Mouse (Mus musculus): ENCODE measurements around the gene Hipk2. TPM values are rescaled to one million over a fixed set of nuclear protein-coding genes. Genes with fewer than 3 reads are reported as not detected.

The Hipk2 gene
- 43.1 and 58.8 TPM in 2 replicates for polyA plus RNA-seq (2012; rRNA removed)

DNA sequence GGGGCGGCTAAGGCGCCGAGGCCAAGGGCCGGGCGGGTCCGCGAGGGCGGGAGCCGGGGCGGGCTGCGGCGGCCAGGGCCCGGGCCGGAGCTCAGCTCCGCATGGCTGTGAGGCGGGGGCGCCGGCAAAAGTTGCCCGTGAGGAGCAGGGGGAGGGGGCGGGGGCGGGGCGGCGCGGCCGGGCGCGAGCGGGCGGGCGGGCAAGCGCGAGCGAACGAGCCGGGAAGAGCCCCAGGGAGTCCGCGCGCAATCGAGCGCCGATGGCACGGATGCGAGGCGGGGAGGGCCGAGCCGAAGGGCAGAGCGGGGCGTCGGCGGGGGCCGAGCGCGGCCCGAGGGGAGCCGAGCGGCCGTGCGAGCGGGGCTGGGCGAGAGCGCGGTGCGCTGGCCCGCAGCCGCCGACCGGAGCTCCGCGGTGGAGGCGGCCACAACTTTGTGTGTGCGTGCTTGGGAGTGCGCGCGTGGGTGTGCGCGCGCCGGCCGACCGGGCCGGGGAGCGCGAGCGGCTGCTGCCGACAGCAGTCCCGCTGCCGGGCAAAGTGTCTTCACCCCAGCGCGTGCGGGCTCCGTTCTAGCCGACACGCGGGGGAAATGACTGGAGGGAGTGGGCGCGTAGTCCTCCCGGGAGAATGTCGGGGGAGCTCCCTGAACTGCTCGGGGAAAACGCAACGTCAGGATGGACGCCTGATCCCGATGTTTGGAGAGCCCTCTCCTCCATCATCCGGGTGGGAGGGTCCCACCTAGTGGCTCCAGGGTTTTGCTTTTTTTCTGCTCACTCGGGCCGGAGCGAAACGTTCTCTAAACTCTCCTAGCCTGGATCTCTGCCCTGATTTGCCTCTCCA lies at the start of gene Hipk2:
TSS of gene Hipk2 (minus strand) at position 95 of the 841 bp plus-strand sequence.

DNA sequence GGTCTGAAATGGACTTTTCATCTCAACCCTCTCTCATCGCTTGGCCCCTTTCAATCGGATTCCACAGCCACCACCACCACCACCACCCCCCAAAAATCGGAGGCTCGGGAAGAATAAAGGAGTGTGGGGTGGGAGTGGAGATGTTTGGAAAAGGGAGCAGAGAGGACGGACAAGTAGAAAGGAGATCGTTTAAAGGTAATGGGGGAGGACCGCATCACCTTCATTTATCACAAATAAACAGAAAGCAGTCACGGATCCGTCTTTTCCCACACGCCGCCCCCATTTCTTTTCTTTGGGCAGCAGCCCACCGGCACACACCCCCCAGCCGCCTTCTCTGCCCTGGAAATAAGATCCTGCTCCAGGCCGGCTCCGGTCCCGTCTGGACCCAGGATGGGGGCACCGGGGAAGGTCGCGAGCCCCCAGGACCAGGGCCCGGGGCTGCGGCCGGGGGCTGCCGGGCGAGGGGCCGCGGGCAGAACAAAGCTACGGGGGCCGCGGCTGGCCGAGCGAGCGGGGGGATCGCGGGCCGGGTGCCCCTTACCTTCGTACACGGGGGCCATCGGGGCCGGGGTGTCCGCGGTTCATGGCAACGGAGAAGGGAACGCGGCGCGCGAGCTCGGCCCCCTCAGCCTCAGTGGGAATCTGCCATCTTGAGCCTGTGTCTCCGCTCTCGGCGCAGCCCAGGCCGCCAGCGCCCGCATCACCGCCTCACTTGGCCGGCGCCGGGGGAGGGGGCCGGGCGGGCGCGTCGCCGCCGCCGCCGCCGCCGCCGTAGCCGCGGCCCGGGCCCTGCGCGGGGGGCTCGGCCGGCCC lies 501 bp downstream of the Hipk2 start, which contains the start of gene Tbxas1:
TSS of gene Tbxas1 (plus strand) at position 147 of the 813 bp plus-strand sequence.

GRCm38 (mm10) chr6:38662714-38663615 lies 213.0 kb downstream of the Hipk2 start, which contains the start of gene Clec2l:
Clec2l (plus strand) TSS chr6:38663069.

Other genes with a start within 250 kb of the Hipk2 start
- 2.9 and 3.1 TPM in 2 replicates for gene Klrg2, start 238.9 kb downstream of the Hipk2 start, polyA plus RNA-seq (2012; rRNA removed)
- 13.9 and 14.7 TPM in 2 replicates for gene Clec2l, start 213.1 kb downstream of the Hipk2 start, polyA plus RNA-seq (2012; rRNA removed)
- 3.5 and 4.0 TPM in 2 replicates for gene Tbxas1, start 761 bp downstream of the Hipk2 start, polyA plus RNA-seq (2012; rRNA removed)
- gene Parp12, start 242.2 kb upstream of the Hipk2 start, polyA plus RNA-seq (2012; rRNA removed), result 41.5 and 43.8 TPM in 2 replicates

All from ovary, adult 2 months (tissue).